Mouse (Mus musculus) ovary, postnatal 14 days (tissue): Measurements from ENCODE around the gene Olfr592.
"Not testable (repeated sequence)": the region's sequence is repeated elsewhere in the genome, so short reads cannot be mapped to it uniquely, and the experiment has no call there.

ENCODE experiments used
- DNase-seq: peaks from one replicate; pipeline ENCODE4 v3.0.0; 2022; ENCODE audit warnings: low spot score

Olfr592 gene

GRCm38 (mm10) chr7:103184503-103184902 is at the start of gene Olfr592:
TSS of gene Olfr592 (plus strand) at chr7:103184803.
- DNase-seq, result not testable (repeated sequence)

- DNase-seq, result no peak
These were observed 44.0 kb upstream of the Olfr592 start, which contains the start of gene Olfr588-ps1 for GRCm38 (mm10) chr7:103140579-103140978. TSS of gene Olfr588-ps1 (plus strand) at chr7:103140879.

GRCm38 (mm10) chr7:103156256-103156655 is 28.3 kb upstream of the Olfr592 start, which contains the start of gene Olfr589:
TSS of gene Olfr589 (minus strand) at chr7:103156356.
- no peak for DNase-seq

- no peak for DNase-seq
These were observed 14.9 kb upstream of the Olfr592 start for GRCm38 (mm10) chr7:103169697-103170096.

- DNase-seq, result no peak
These were observed 6.4 kb upstream of the Olfr592 start, which contains the start of gene Olfr591 for GRCm38 (mm10) chr7:103178240-103178639. TSS of gene Olfr591 (minus strand) at chr7:103178340.

GRCm38 (mm10) chr7:103211562-103211961 is 27.0 kb downstream of the Olfr592 start, which contains the start of gene Olfr593:
TSS of gene Olfr593 (plus strand) at chr7:103211862.
- DNase-seq, result no peak

- DNase-seq, result not testable (repeated sequence)
These were observed 27.4 kb downstream of the Olfr592 start for GRCm38 (mm10) chr7:103212050-103212449.

- no peak for DNase-seq
These were observed 32.1 kb downstream of the Olfr592 start, which contains the start of gene Olfr594 for GRCm38 (mm10) chr7:103216696-103217095. TSS of gene Olfr594 (plus strand) at chr7:103216996.
